Mouse (Mus musculus) myocyte (in vitro differentiated cells): ENCODE measurements around the gene Tmem259.

Experiments used
- CEBPB ChIP-seq: IDR thresholded peaks from 2 replicates; pipeline ENCODE4 v1.6.1; 2011; ENCODE audit warnings: mild to moderate bottlenecking, moderate library complexity; ENCODE audit not compliant: poor library complexity, insufficient read depth, severe bottlenecking
- E2F4 ChIP-seq: IDR thresholded peaks from one replicate; pipeline ENCODE4 v1.6.1; 2011; ENCODE audit warnings: mild to moderate bottlenecking, control low read depth, moderate library complexity; ENCODE audit not compliant: insufficient read depth
- MAX ChIP-seq: IDR thresholded peaks from one replicate; pipeline ENCODE4 v1.6.1; 2011; ENCODE audit warnings: low read depth, mild to moderate bottlenecking, control low read depth
- MYOD1 ChIP-seq, 3 experiments: IDR thresholded peaks; one replicate each; pipeline ENCODE4 v1.6.1; 2011; ENCODE audit warnings: control low read depth in 2 of 3, low read depth in 2 of 3, mild to moderate bottlenecking in 2 of 3, moderate library complexity in 1 of 3; ENCODE audit not compliant: insufficient read length in 2 of 3, control insufficient read depth in 1 of 3
- MYOG ChIP-seq, 3 experiments: IDR thresholded peaks; one replicate each; pipeline ENCODE4 v1.6.1; 2011; ENCODE audit warnings: control low read depth in 2 of 3, low read depth in 2 of 3, mild to moderate bottlenecking in 2 of 3; ENCODE audit not compliant: insufficient read length in 2 of 3, control insufficient read depth in 1 of 3, insufficient read depth in 1 of 3
- POLR2A ChIP-seq: IDR thresholded peaks from one replicate; pipeline ENCODE4 v1.6.1; 2011; ENCODE audit warnings: low read depth, mild to moderate bottlenecking, control low read depth, moderate library complexity; ENCODE audit not compliant: insufficient read length
- POLR2AphosphoS2 ChIP-seq: IDR thresholded peaks from one replicate; pipeline ENCODE4 v1.6.1; 2011; ENCODE audit warnings: low read depth, control low read depth; ENCODE audit not compliant: insufficient read length
- TCF12 ChIP-seq: IDR thresholded peaks from one replicate; pipeline ENCODE4 v1.6.1; 2011; ENCODE audit warnings: mild to moderate bottlenecking, control low read depth; ENCODE audit not compliant: poor library complexity, insufficient read depth, severe bottlenecking
- TCF3 ChIP-seq: IDR thresholded peaks from one replicate; pipeline ENCODE4 v1.6.1; 2011; ENCODE audit warnings: low read depth, control low read depth; ENCODE audit not compliant: insufficient read length
- USF1 ChIP-seq: IDR thresholded peaks from one replicate; pipeline ENCODE4 v1.6.1; 2011; ENCODE audit warnings: low read depth, mild to moderate bottlenecking, control low read depth, moderate library complexity

DNA sequence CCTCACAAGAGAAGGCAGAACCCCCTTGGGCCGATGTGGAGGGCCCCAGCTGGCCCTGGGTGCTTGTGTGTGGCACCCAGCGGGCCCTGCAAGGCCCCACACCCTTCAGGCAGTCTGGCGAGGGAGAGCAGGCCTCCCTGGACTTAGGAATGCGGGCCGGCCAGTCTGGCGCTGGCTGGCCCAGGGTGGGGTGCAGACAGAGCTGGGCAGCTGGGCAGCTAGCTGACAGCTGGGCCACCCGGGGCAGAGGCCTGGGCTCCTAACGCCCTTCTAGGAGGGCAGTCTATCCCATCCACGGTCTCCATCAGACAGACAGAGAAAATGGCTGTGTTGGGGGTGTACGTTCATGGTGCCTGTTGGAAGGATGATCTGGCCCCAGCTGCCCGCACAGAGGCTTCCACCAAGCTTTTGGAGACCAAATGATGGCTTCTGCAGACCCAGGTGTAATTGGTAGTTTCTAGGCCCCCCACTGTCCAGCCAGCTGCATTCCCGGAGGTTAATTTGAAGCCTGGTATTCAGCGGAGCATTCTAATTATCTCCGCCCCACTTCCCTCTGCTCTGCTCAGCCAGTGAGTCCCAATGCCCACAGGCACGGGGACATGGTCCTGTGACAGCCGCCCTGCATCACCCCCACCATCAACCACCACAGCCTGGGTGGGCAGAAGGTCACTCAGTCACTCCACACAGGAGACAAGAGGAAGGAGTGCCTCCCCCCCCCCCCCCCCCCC lies 38.5 kb downstream of the Tmem259 start:
- no peak for TF ChIP-seq POLR2A
- peak in 2 of 3 experiments; percentile 94 to 97 for TF ChIP-seq MYOD1 (IDR thresholded peaks at IDR 0.05; ENCODE audit: control insufficient read depth in 1 of 3, insufficient read length in 2 of 3, low read depth in 2 of 3)
- TF ChIP-seq MAX: no peak
- TF ChIP-seq MYOG (IDR thresholded peaks at IDR 0.05; ENCODE audit: control insufficient read depth in 1 of 3, insufficient read depth in 1 of 3, insufficient read length in 2 of 3, low read depth in 2 of 3): peak; percentile 79 to 98 (median 97)
- TF ChIP-seq CEBPB: no peak
- no peak for TF ChIP-seq E2F4
- no peak for TF ChIP-seq USF1
- TF ChIP-seq TCF3: peak; percentile 95
- TF ChIP-seq TCF12: peak; percentile 63
- no peak for TF ChIP-seq POLR2AphosphoS2
